Mouse (Mus musculus) liver, embryonic 11.5 days (tissue): ENCODE measurements around the gene Ptpn7. TPM values are rescaled to one million over a fixed set of nuclear protein-coding genes. Genes with fewer than 3 reads are reported as not detected.
A peak's percentile ranks its signal among the peaks of the same experiment; 100 is the strongest.

Experiments
- ATAC-seq: fragments of 200-750 bp; cut with Nextera tagmentation; replicated peaks from 2 replicates; pipeline ENCODE4 v1.8.0; 2017; ENCODE audit warnings: moderate number of reproducible peaks, mild to moderate bottlenecking, moderate TSS enrichment, moderate library complexity; ENCODE audit not compliant: low FRiP score
- DNase-seq: peaks from one replicate; pipeline ENCODE4 v3.0.0-alpha.2; 2017; ENCODE audit warnings: low spot score
- H3K27ac ChIP-seq: fragments of 300-500 bp; sonication (generic); 2 replicates; pipeline ENCODE4 v1.5.1; 2014; ENCODE audit warnings: mild to moderate bottlenecking, low read depth, low read length, control low read depth
- H3K27me3 ChIP-seq: fragments of 300-500 bp; sonication (generic); replicated peaks from 2 replicates; pipeline ENCODE4 v1.6.1; 2014; ENCODE audit warnings: low read length, mixed read lengths; ENCODE audit not compliant: control insufficient read depth, insufficient read depth
- H3K36me3 ChIP-seq: fragments of 300-500 bp; sonication (generic); 2 replicates; pipeline ENCODE4 v1.6.1; 2014; ENCODE audit warnings: mild to moderate bottlenecking, low read length, moderate library complexity, mixed read lengths; ENCODE audit not compliant: control insufficient read depth, insufficient read depth
- H3K4me1 ChIP-seq: fragments of 300-500 bp; sonication (generic); replicated peaks from 2 replicates; pipeline ENCODE4 v1.6.1; 2014; ENCODE audit warnings: low read length, mixed read lengths; ENCODE audit not compliant: control insufficient read depth, insufficient read depth
- H3K4me2 ChIP-seq: fragments of 300-500 bp; sonication (generic); 2 replicates; pipeline ENCODE4 v1.6.1; 2014; ENCODE audit warnings: mild to moderate bottlenecking, control low read depth, moderate library complexity
- H3K4me3 ChIP-seq: fragments of 300-500 bp; sonication (generic); 2 replicates; pipeline ENCODE4 v1.5.1; 2014; ENCODE audit warnings: low read depth, low read length, control low read depth
- H3K9ac ChIP-seq: fragments of 300-500 bp; sonication (generic); 2 replicates; pipeline ENCODE4 v1.6.1; 2014; ENCODE audit warnings: low read depth, low read length, control low read depth
- H3K9me3 ChIP-seq: fragments of 300-500 bp; sonication (generic); 2 replicates; pipeline ENCODE4 v1.6.1; 2016; ENCODE audit warnings: low read length, inconsistent platforms, mixed read lengths; ENCODE audit not compliant: control insufficient read depth
- WGBS: fragments of 180-500 bp; shearing (Covaris S2); extraction: QIAGEN DNeasy Blood & Tissue Kit; methylation state at CpG from one replicate; pipeline ENCODE4 v1.1.7; 2014; 5-methylcytosine and 5-hydroxymethylcytosine counted together
- polyA plus RNA-seq: library from polyadenylated mRNA; unstranded; fragments of >200 nt; fragmentation: Nextera tagmentation; extraction: Ambion mirVana; gene quantifications from 2 replicates; pipeline ENCODE4 v1.2.1, GENCODE M21; 2014

Gene Ptpn7
- polyA plus RNA-seq, 1 experiment from 2014 or later = 43.0 TPM

DNA sequence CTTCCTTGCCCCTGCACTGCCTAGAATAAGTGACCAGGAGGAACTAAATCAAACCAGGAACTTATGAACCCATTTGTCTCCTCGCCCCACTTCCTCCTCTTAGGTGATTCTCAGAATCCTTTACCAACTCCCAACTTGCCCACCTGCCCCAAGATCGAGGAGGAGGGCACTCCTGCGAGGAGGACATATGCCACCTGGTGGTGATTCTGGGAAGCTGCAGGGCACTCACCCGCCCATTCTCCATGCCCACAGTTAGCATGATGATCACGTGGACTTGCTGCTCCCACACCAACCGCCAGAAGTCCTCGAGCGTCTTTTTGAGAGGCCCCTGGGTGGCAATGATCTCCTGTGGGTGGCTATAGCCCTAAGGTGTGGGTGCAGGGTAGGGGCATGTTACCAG, 19.8 kb upstream of the Ptpn7 start:
- Histone ChIP-seq H3K4me3 (no peak overlapping the region), H3K4me2 (no peak overlapping the region), H3K4me1 (0 out of 2 replicates have a peak, but pooled peaks cover 2% of the 10 kb centered on the region), H3K36me3 (no peaks in the 10 kb centered on the region), H3K9me3 (no peaks in the 10 kb centered on the region), H3K27ac (no peak overlapping the region), H3K27me3 (no peaks in the 10 kb centered on the region), H3K9ac (no peak overlapping the region)
- no peak for DNase-seq
- ATAC-seq = peak; percentile 35; the same call in 1 of the 2 replicates
- 9% methylated on average over 8 of the region's 8 CpGs for WGBS

DNA sequence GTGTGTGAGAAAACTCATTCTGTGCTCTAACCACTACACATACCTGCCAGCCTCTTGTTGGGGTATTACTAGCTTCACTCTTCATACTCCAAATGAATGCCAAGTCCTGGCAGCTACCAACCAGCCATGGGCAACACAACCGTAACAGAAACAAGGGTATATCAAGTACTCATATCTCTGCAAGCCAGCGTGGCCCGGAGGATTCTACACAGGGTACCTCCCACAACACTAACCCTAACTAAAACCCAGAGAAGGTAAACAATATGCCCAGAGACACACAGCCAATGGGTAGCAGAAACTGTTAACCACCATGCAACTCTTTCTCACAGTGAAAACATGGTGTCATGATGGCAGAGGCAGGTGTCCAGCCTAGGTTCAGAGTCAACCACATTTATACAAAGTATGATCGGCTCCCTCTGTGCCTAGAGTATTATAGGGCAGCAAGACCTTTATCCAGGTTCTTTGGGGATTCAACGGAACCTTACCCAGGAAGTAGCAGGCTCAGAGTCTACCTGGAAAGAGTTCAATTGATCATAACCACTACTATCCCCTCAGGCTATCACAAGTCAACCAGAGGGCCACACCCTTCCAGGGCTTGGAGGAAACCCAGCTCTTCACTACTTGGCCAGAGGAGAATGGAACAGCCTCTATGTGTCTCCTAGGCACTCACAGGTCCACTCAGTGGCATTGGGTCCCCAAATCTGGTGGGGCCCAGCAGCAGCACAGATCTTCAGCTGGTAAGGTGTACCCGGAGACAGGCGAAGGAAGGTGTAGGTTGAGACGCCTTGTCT, 7.7 kb upstream of the Ptpn7 start:
- Histone ChIP-seq H3K27me3 (peaks cover 7% of the 10 kb centered on the region; the same call in 1 of the 2 replicates), H3K36me3 (no peaks in the 10 kb centered on the region), H3K27ac (no peak overlapping the region), H3K9ac (no peak overlapping the region), H3K4me2 (no peak overlapping the region), H3K4me1 (peaks cover 12% of the 10 kb centered on the region), H3K9me3 (no peaks in the 10 kb centered on the region), H3K4me3 (no peak overlapping the region)
- 83% methylated on average over 8 of the region's 8 CpGs for WGBS
- ATAC-seq (no peak), DNase-seq (no peak)

DNA sequence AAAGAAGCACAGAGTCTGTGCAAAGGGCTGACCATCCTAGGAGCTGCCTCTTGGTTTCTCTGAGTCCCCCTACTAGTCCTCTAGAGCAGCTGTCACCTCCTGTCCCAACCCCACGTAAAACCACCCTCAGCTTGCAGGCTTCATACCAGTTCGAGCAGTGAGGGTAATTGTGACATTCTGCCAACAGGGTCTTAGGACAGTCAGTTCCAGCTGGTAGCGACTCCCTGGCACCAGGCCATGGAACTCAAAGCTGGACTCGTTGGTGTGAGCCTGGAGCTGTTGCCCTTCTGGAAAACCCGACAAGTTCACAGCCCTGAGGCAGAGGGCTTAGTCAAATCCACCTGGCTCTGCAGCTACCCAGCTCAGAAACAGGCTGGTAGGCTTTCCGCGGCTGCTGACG, 6.5 kb upstream of the Ptpn7 start:
- no peaks in the 10 kb centered on the region for H3K9me3 ChIP-seq
- no peaks in the 10 kb centered on the region for H3K36me3 ChIP-seq
- H3K27me3 ChIP-seq = peaks cover 11% of the 10 kb centered on the region; the same call in 1 of the 2 replicates
- ATAC-seq (no peak), DNase-seq (no peak)
- H3K4me3 ChIP-seq = no peak overlapping the region
- H3K27ac ChIP-seq = no peak overlapping the region
- no peak overlapping the region for H3K9ac ChIP-seq
- H3K4me2 ChIP-seq = no peak overlapping the region
- H3K4me1 ChIP-seq = peaks cover 18% of the 10 kb centered on the region
- WGBS = 82% methylated on average over 8 of the region's 8 CpGs

DNA sequence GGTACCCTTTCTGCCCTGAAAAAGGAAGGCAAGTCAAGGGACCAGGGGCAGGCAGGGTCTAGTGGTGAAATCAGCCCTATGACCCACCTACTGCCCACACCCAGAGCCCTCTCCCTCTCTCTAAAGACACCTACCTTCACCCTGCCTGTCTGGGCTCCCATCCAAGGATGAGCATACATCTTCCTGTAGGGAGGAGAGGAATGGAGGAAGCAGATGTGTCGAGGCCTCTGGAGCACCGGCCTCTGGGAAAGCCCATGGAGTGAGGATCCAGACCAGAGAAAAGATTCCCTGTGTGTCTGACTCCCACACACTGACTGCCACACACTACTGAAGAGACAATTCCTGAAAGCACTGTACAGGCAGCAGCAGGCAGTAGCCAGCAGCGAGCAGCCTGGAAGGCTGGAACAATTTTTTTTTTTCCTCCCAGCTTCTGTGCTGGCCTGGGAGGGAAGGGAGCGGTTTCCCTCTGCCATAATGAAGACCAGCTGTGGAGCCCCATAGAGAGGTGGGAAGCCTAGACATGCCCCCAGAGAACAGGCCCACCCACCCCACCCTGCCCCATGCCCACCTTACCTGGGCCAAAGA, 6.0 kb upstream of the Ptpn7 start:
- Histone ChIP-seq H3K9me3 (no peaks in the 10 kb centered on the region), H3K27me3 (peaks cover 11% of the 10 kb centered on the region; the same call in 1 of the 2 replicates), H3K4me1 (peaks cover 23% of the 10 kb centered on the region), H3K27ac (peak overlapping the region; percentile 38; the same call in 1 of the 2 replicates), H3K9ac (no peak overlapping the region), H3K4me2 (no peak overlapping the region), H3K4me3 (no peak overlapping the region), H3K36me3 (no peaks in the 10 kb centered on the region)
- 63% methylated on average over 4 of the region's 4 CpGs for WGBS
- ATAC-seq (no peak), DNase-seq (no peak)

DNA sequence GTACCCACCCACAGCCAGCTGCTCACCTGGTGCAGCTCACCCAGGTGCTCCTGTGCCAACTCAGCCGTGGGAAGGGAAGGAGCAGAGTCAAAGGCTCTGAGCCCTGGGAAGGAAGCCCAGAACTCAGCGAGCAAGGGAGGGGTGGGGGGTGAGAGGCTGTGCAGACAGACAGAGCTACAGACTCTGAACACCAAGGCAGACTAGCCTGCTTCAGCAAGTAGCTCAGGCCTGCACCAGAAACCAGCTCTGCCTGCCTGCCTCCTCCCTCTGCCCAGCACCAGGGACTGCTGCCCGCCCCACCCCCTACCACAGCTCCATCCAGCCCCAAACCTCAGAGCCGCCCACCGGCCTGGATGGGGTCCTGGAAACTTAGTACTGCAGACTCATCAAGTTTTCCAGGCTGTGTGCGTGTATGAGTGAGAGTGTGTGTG, 4.5 kb upstream of the Ptpn7 start:
- peak overlapping the region; percentile 25; the same call in 1 of the 2 replicates for H3K27ac ChIP-seq

DNA sequence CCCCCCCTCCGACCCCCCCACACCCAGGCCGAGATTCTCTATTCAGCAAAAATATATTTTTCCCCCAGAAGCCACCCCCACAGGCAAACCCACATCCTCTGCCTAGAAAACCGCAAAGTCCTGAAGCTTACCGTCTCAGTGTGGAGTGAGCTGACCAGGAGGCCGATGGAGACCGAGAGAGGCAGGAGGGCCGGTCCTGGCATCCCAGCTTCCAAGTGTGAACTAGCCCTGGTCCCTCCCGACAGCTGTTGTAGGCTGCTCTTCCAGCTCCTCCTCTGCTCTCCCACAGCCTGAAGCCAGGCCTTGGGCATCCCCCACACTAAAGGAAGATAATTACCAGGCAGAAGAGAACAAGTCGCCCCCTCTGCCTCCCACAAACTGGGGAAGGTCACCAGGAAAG, 3.5 kb upstream of the Ptpn7 start:
- Histone ChIP-seq H3K27me3 (peaks cover 11% of the 10 kb centered on the region; the same call in 1 of the 2 replicates), H3K9me3 (no peaks in the 10 kb centered on the region), H3K9ac (no peak overlapping the region), H3K4me2 (no peak overlapping the region), H3K4me1 (peaks cover 33% of the 10 kb centered on the region), H3K4me3 (no peak overlapping the region), H3K27ac (no peak overlapping the region; the same call in 1 of the 2 replicates), H3K36me3 (no peaks in the 10 kb centered on the region)
- 22% methylated on average over 9 of the region's 9 CpGs for WGBS
- no peak for DNase-seq
- ATAC-seq = no peak

More for the DNA sequence above, 4.5 kb upstream of the Ptpn7 start:
- H3K9ac ChIP-seq = no peak overlapping the region
- no peaks in the 10 kb centered on the region for H3K36me3 ChIP-seq
- DNase-seq = no peak
- no peak overlapping the region for H3K4me2 ChIP-seq
- H3K27me3 ChIP-seq = peaks cover 11% of the 10 kb centered on the region; the same call in 1 of the 2 replicates
- 57% methylated on average over 6 of the region's 6 CpGs for WGBS
- no peak overlapping the region for H3K4me3 ChIP-seq
- H3K4me1 ChIP-seq = peaks cover 33% of the 10 kb centered on the region
- H3K9me3 ChIP-seq = no peaks in the 10 kb centered on the region
- ATAC-seq = no peak

DNA sequence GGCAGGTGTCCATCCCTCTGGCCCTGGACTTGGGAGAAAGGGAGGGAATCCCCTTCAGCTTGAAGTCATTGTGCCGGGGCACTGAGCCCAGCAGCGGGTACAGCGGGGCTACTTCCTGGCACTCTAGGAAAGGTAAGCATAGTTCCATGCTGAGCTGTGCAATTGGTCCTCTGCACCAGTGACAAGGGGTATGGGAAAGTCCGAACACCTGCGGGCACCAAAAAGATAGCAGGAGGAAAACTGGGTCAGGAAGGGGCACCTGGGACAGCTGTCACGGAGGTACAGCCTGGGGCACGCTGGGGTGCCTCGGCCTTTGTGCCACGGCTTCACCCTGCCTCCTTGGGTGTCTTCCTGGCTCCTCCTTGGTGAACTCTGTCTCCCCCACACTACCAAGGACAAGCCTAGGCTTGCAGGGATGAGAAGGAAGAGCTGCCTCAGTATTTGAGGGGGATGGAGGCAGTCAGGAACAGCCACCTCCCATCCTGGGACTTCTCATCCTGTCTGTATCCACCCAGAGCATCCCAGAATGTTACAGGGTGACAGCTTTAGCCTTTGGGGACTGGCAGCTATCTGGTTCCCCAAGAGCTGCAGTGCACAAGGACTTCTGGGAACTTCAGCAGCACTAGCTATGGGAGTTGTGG, 2.8 kb upstream of the Ptpn7 start:
- Histone ChIP-seq H3K4me3 (no peak overlapping the region), H3K4me1 (peaks cover 34% of the 10 kb centered on the region), H3K27me3 (peaks cover 11% of the 10 kb centered on the region; the same call in 1 of the 2 replicates), H3K36me3 (peaks cover 1% of the 10 kb centered on the region; the same call in 1 of the 2 replicates), H3K4me2 (no peak overlapping the region), H3K9me3 (no peaks in the 10 kb centered on the region), H3K27ac (no peak overlapping the region; the same call in 1 of the 2 replicates), H3K9ac (no peak overlapping the region)
- DNase-seq (no peak), ATAC-seq (no peak)
- 77% methylated on average over 9 of the region's 9 CpGs for WGBS

DNA sequence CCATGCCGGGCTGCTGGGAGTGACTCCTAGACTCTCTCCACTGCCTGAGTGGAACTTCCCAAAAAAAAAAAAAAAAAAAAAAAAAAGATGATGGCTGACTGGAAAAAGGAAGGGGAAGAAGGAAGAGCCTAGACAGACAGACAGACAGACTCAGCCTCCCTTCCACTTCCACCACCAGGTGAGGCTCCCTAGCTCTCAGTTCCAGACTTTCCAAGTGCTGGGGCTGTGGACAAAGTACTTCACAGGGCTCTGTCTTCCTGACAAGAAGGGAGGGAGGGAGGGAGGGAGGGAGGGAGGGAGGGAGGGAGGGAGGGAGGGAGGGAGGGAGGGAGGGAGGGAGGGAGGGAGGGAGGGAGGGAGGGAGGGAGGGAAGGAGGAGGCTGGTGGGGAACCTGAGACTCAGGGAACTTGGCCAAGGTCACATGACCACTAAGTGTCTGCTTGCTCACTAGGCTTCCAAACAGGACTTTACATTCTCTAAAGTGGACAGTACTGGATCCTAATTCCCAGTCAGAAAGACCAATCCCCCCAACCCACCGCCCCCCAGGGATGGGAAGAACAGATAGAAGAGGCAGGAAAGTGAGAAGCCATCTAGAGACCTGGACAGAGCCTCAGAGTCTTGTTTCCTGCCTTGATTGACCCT, 2.0 kb upstream of the Ptpn7 start:
- peaks cover 11% of the 10 kb centered on the region; the same call in 1 of the 2 replicates for H3K27me3 ChIP-seq
- 33% methylated on average over 2 of the region's 2 CpGs for WGBS

More for the DNA sequence above, 2.0 kb upstream of the Ptpn7 start:
- no peak for DNase-seq
- Histone ChIP-seq H3K4me3 (no peak overlapping the region), H3K4me2 (peak overlapping the region; percentile 72), H3K36me3 (peaks cover 3% of the 10 kb centered on the region; the same call in 1 of the 2 replicates), H3K9ac (peak overlapping the region; percentile 41; the same call in 1 of the 2 replicates), H3K27ac (0 out of 2 replicates have a peak overlapping the region, but pooled peaks have one; percentile 86), H3K4me1 (peaks cover 38% of the 10 kb centered on the region), H3K9me3 (no peaks in the 10 kb centered on the region)
- no peak for ATAC-seq
